Mouse (Mus musculus) hematopoietic stem cell, adult 5-6 weeks (primary cell): ENCODE measurements around the gene Selenop. TPM values are rescaled to one million over a fixed set of nuclear protein-coding genes. Genes with fewer than 3 reads are reported as not detected.

Experiments
- ATAC-seq, 2 experiments: fragments of 125-278 bp in 1 of 2; replicated peaks in 1 of 2; 2 replicates each; pipeline ENCODE4 v1.8.0; 2016 to 2017; ENCODE audit warnings: inconsistent platforms in 2 of 2, mild to moderate bottlenecking in 2 of 2, moderate number of reproducible peaks in 2 of 2, low read depth in 1 of 2, moderate TSS enrichment in 1 of 2; ENCODE audit not compliant: low FRiP score in 2 of 2, poor library complexity in 2 of 2, severe bottlenecking in 2 of 2, insufficient read depth in 1 of 2, low TSS enrichment in 1 of 2
- total RNA-seq: library from RNA; stranded (forward); fragments of 172-1452, 232-1000 nt; gene quantifications from 2 replicates; pipeline ENCODE4 v1.2.3, GENCODE M21; 2017

Gene Selenop
- total RNA-seq, 1 experiment from 2014 or later: 184 TPM

- no peak for ATAC-seq
Observed at GRCm38 (mm10) chr15:3309856-3310255, 41.5 kb downstream of the Selenop start.

GRCm38 (mm10) chr15:3312937-3313336 lies 44.6 kb downstream of the Selenop start:
- ATAC-seq: no peak

- no peak for ATAC-seq
Observed at GRCm38 (mm10) chr15:3316617-3317016, 48.3 kb downstream of the Selenop start.

- ATAC-seq: no peak
Observed at GRCm38 (mm10) chr15:3319929-3320328, 51.6 kb downstream of the Selenop start.

GRCm38 (mm10) chr15:3323041-3323440 lies 54.7 kb downstream of the Selenop start:
- ATAC-seq: no peak

Other genes with a start within 250 kb of the Selenop start
- 1.4 and 1.5 TPM in 2 replicates for gene Ccdc152, start 35.0 kb downstream of the Selenop start, total RNA-seq